Mouse (Mus musculus) ES-E14 (cell line): ENCODE measurements around the gene Srcin1.

Source experiments
- CHD2 ChIP-seq: IDR thresholded peaks from 2 replicates; pipeline ENCODE4 v1.6.1; 2014; ENCODE audit warnings: mild to moderate bottlenecking, low read depth, low read length, inconsistent platforms
- MAFK ChIP-seq: IDR thresholded peaks from 2 replicates; pipeline ENCODE4 v1.6.1; 2014; ENCODE audit warnings: mild to moderate bottlenecking, low read depth, low read length, inconsistent platforms; ENCODE audit not compliant: insufficient read depth

DNA sequence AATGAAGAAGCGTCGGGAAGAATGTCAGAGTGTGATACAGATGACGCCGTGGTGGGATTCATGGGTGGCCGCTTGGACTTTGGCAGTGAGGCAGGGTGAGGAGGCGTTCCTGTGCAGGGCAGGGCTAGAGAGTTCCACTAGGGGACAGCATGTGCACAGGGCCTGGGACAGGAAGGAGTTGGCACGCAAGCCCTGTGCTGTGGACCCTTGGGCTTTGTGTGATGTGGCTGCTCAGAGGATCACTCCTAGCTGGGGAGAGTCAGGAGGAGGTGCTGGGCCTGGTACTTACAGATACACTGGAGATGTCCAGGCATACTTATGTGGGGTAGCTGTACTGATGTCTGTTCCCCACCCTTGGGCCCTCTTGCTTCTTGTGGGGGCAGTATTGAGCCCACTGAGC is 106.2 kb downstream of the Srcin1 start:
- TF ChIP-seq CHD2 (no peak), MAFK (no peak)
